Mouse (Mus musculus): ENCODE measurements at regions not wholly inside any gene's neighbourhood (a gene's known extent, or its start where the extent isn't known, plus 50 kb on each side); places are given as distances from the start of the nearest gene placed in this dataset.
A peak's percentile ranks its signal among the peaks of the same experiment; 100 is the strongest.

- Histone ChIP-seq H3K36me3 (ENCODE audit: control insufficient read depth, insufficient read depth, low read length) (no peaks in the 10 kb centered on the region), H3K4me2 (ENCODE audit: low read length) (no peak overlapping the region), H3K4me3 (ENCODE audit: low read depth, low read length) (no peak overlapping the region), H3K27me3 (ENCODE audit: control insufficient read depth, insufficient read depth, low read depth, low read length) (no peaks in the 10 kb centered on the region), H3K4me1 (ENCODE audit: control insufficient read depth, insufficient read depth, low read length) (no peaks in the 10 kb centered on the region), H3K27ac (ENCODE audit: low read length) (no peak overlapping the region), H3K9ac (ENCODE audit: low read depth, low read length) (no peak overlapping the region), H3K9me3 (replicated peaks; ENCODE audit: control insufficient read depth, low read length, poor library complexity, severe bottlenecking) (no peaks in the 10 kb centered on the region)
- no peak for ATAC-seq
- WGBS: 91% methylated on average over 2 of the region's 2 CpGs
Measured at GRCm38 (mm10) chr1:57120678-57121077, 142.2 kb upstream of the Satb2 start.

DNA sequence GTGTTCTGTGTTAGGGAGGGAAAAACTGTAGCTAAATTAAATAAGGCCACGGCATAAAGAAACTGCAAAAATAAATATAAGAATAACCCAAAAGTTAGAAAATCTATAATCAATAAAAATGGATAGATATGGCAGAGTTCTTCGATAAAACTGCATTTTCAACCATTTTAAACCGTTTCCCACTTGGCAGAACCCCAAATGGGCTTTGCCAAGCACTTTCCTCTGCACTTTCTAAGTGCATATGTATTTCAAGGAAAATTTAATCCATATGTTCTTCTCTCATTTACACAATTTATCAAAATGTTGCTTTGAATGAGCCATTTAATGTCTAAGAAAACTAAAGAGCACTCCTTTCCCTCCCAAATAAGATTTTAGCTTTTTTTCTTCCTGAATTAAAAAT, 165.7 kb upstream of the Satb2 start:
- Histone ChIP-seq H3K9ac (ENCODE audit: low read depth, low read length) (no peak overlapping the region), H3K4me2 (ENCODE audit: low read length) (no peak overlapping the region), H3K36me3 (ENCODE audit: control insufficient read depth, insufficient read depth, low read length) (no peaks in the 10 kb centered on the region), H3K4me3 (ENCODE audit: low read depth, low read length) (no peak overlapping the region), H3K4me1 (ENCODE audit: control insufficient read depth, insufficient read depth, low read length) (no peaks in the 10 kb centered on the region), H3K27me3 (ENCODE audit: control insufficient read depth, insufficient read depth, low read depth, low read length) (no peaks in the 10 kb centered on the region), H3K9me3 (replicated peaks; ENCODE audit: control insufficient read depth, low read length, poor library complexity, severe bottlenecking) (no peaks in the 10 kb centered on the region), H3K27ac (ENCODE audit: low read length) (no peak overlapping the region)
- ATAC-seq: no peak
- 87% methylated on average over 3 of the region's 3 CpGs for WGBS

- ATAC-seq: no peak
- Histone ChIP-seq H3K4me2 (ENCODE audit: low read length) (no peak overlapping the region), H3K27me3 (ENCODE audit: control insufficient read depth, insufficient read depth, low read depth, low read length) (no peaks in the 10 kb centered on the region), H3K4me3 (ENCODE audit: low read depth, low read length) (no peak overlapping the region), H3K27ac (ENCODE audit: low read length) (no peak overlapping the region), H3K4me1 (ENCODE audit: control insufficient read depth, insufficient read depth, low read length) (no peaks in the 10 kb centered on the region), H3K9me3 (replicated peaks; ENCODE audit: control insufficient read depth, low read length, poor library complexity, severe bottlenecking) (no peaks in the 10 kb centered on the region), H3K9ac (ENCODE audit: low read depth, low read length) (no peak overlapping the region), H3K36me3 (ENCODE audit: control insufficient read depth, insufficient read depth, low read length) (no peaks in the 10 kb centered on the region)
- WGBS: 88% methylated on average over 7 of the region's 7 CpGs
Measured at GRCm38 (mm10) chr1:57155869-57156268, 177.4 kb upstream of the Satb2 start.

DNA sequence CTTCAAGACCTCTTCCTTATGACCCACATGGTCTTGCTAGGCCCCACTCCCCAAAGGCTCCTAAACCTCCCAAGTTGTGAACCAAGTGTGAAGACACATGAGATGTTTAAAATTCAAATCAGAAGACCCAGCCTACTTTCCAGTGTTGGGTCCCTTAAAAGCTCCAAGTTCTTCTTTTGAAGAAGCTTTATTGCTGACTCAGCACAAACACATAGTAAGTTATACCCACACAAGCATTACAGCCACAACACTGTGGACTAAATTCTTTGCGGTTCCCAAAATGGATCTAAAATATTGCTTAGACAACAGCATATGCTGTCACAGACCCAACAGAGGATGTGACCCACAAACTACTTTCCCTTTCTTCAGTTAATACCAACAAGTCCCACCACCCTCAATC, 186.0 kb upstream of the Satb2 start:
- no peak for ATAC-seq
- H3K4me3 ChIP-seq (ENCODE audit: low read depth, low read length): no peak overlapping the region
- H3K27ac ChIP-seq (ENCODE audit: low read length): no peak overlapping the region
- WGBS: 97% methylated on average over 1 of the region's 1 CpGs
- H3K4me1 ChIP-seq (ENCODE audit: control insufficient read depth, insufficient read depth, low read length): no peaks in the 10 kb centered on the region
- H3K27me3 ChIP-seq (ENCODE audit: control insufficient read depth, insufficient read depth, low read depth, low read length): no peaks in the 10 kb centered on the region
- no peaks in the 10 kb centered on the region for H3K9me3 ChIP-seq (replicated peaks; ENCODE audit: control insufficient read depth, low read length, poor library complexity, severe bottlenecking)
- H3K36me3 ChIP-seq (ENCODE audit: control insufficient read depth, insufficient read depth, low read length): no peaks in the 10 kb centered on the region
- H3K9ac ChIP-seq (ENCODE audit: low read depth, low read length): no peak overlapping the region
- H3K4me2 ChIP-seq (ENCODE audit: low read length): no peak overlapping the region

- Histone ChIP-seq H3K9me3 (replicated peaks; ENCODE audit: control insufficient read depth, low read length, poor library complexity, severe bottlenecking) (no peaks in the 10 kb centered on the region), H3K9ac (ENCODE audit: low read depth, low read length) (no peak overlapping the region), H3K4me3 (ENCODE audit: low read depth, low read length) (no peak overlapping the region), H3K4me2 (ENCODE audit: low read length) (no peak overlapping the region), H3K36me3 (ENCODE audit: control insufficient read depth, insufficient read depth, low read length) (no peaks in the 10 kb centered on the region), H3K27me3 (ENCODE audit: control insufficient read depth, insufficient read depth, low read depth, low read length) (no peaks in the 10 kb centered on the region), H3K27ac (ENCODE audit: low read length) (no peak overlapping the region), H3K4me1 (ENCODE audit: control insufficient read depth, insufficient read depth, low read length) (0 out of 2 replicates have a peak, but pooled peaks cover 3% of the 10 kb centered on the region)
- ATAC-seq: peak; percentile 82
- WGBS: 62% methylated on average over 10 of the region's 10 CpGs
Measured at GRCm38 (mm10) chr1:57174289-57174890, 195.9 kb upstream of the Satb2 start.

DNA sequence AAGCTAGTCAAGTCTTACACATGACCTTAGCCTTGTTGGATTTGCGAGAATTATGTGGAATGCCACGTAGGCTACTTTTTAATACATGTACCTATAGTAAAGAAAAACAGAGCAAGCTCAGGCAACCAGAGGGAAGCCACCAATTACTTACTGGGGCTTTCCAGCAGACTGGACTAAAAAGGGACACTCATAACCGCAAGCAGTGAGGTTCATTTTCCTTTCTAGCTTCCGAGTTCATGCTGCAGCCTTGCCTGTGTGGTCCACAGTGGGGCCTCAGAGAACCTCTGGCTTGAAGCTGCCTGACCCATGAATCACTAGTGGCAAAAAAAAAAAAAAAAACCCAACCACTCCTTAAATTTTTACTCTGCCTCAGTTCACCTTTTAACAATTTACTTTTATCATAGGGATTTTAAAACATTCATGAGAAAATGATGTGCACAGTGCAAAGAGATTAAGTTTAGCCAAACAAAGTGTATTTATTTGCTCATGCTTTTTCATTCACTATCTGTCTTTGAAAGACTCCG, 188.6 kb upstream of the 1700066M21Rik start:
- WGBS: 85% methylated on average over 5 of the region's 5 CpGs
- ATAC-seq: no peak
- Histone ChIP-seq H3K4me3 (ENCODE audit: low read depth, low read length) (no peak overlapping the region), H3K27ac (ENCODE audit: low read length) (no peak overlapping the region), H3K4me1 (ENCODE audit: control insufficient read depth, insufficient read depth, low read length) (no peaks in the 10 kb centered on the region), H3K4me2 (ENCODE audit: low read length) (no peak overlapping the region), H3K9me3 (replicated peaks; ENCODE audit: control insufficient read depth, low read length, poor library complexity, severe bottlenecking) (no peaks in the 10 kb centered on the region), H3K36me3 (ENCODE audit: control insufficient read depth, insufficient read depth, low read length) (no peaks in the 10 kb centered on the region), H3K9ac (ENCODE audit: low read depth, low read length) (no peak overlapping the region), H3K27me3 (ENCODE audit: control insufficient read depth, insufficient read depth, low read depth, low read length) (no peaks in the 10 kb centered on the region)

GRCm38 (mm10) chr1:57201274-57201673, 176.1 kb upstream of the 1700066M21Rik start:
- no peak overlapping the region for H3K4me2 ChIP-seq (ENCODE audit: low read length)
- ATAC-seq: no peak
- no peak overlapping the region for H3K27ac ChIP-seq (ENCODE audit: low read length)
- H3K9me3 ChIP-seq (replicated peaks; ENCODE audit: control insufficient read depth, low read length, poor library complexity, severe bottlenecking): no peaks in the 10 kb centered on the region
- H3K27me3 ChIP-seq (ENCODE audit: control insufficient read depth, insufficient read depth, low read depth, low read length): peaks cover 3% of the 10 kb centered on the region; the same call in 1 of the 2 replicates
- H3K36me3 ChIP-seq (ENCODE audit: control insufficient read depth, insufficient read depth, low read length): no peaks in the 10 kb centered on the region
- H3K4me3 ChIP-seq (ENCODE audit: low read depth, low read length): no peak overlapping the region
- H3K9ac ChIP-seq (ENCODE audit: low read depth, low read length): no peak overlapping the region
- H3K4me1 ChIP-seq (ENCODE audit: control insufficient read depth, insufficient read depth, low read length): peaks cover 5% of the 10 kb centered on the region; the same call in 1 of the 2 replicates
- 49% methylated on average over 6 of the region's 6 CpGs for whole genome bisulfite sequencing

DNA sequence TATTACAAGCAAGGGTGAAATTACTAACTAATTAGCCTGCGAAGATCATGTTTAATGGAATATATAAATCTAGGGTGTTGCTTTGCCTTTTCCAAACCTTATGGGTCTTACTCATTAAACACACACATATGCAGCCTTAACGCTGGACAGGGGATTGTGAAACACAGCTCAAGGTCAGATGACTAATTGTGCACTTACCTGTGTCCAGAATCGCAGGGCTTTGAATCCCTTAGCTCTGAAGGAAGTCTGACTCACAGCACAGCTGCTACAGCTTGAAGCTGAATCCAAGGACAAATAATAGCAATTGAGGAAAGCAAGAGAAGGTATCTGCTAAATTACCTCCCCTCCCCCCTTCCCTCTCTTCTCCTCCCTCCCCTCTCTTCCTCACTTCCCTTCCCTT, 173.1 kb upstream of the 1700066M21Rik start:
- no peak overlapping the region for H3K4me3 ChIP-seq (ENCODE audit: low read depth, low read length)
- no peak overlapping the region for H3K27ac ChIP-seq (ENCODE audit: low read length)
- no peak for ATAC-seq
- 80% methylated on average over 3 of the region's 3 CpGs for WGBS
- H3K9ac ChIP-seq (ENCODE audit: low read depth, low read length): no peak overlapping the region
- no peak overlapping the region for H3K4me2 ChIP-seq (ENCODE audit: low read length)
- peaks cover 5% of the 10 kb centered on the region; the same call in 1 of the 2 replicates for H3K4me1 ChIP-seq (ENCODE audit: control insufficient read depth, insufficient read depth, low read length)
- H3K27me3 ChIP-seq (ENCODE audit: control insufficient read depth, insufficient read depth, low read depth, low read length): peaks cover 11% of the 10 kb centered on the region
- no peaks in the 10 kb centered on the region for H3K9me3 ChIP-seq (replicated peaks; ENCODE audit: control insufficient read depth, low read length, poor library complexity, severe bottlenecking)
- no peaks in the 10 kb centered on the region for H3K36me3 ChIP-seq (ENCODE audit: control insufficient read depth, insufficient read depth, low read length)

GRCm38 (mm10) chr1:57205198-57205987, 172.0 kb upstream of the 1700066M21Rik start:
- peak overlapping the region; percentile 18 for H3K4me3 ChIP-seq (ENCODE audit: low read depth, low read length)
- no peak overlapping the region for H3K27ac ChIP-seq (ENCODE audit: low read length)
- peak overlapping the region; percentile 35; the same call in 1 of the 2 replicates for H3K9ac ChIP-seq (ENCODE audit: low read depth, low read length)
- WGBS: 6% methylated on average over 9 of the region's 9 CpGs
- peak; percentile 83 for ATAC-seq
- H3K36me3 ChIP-seq (ENCODE audit: control insufficient read depth, insufficient read depth, low read length): no peaks in the 10 kb centered on the region
- H3K9me3 ChIP-seq (replicated peaks; ENCODE audit: control insufficient read depth, low read length, poor library complexity, severe bottlenecking): no peaks in the 10 kb centered on the region
- H3K27me3 ChIP-seq (ENCODE audit: control insufficient read depth, insufficient read depth, low read depth, low read length): peaks cover 11% of the 10 kb centered on the region
- H3K4me2 ChIP-seq (ENCODE audit: low read length): peak overlapping the region; percentile 54
- peaks cover 5% of the 10 kb centered on the region; the same call in 1 of the 2 replicates for H3K4me1 ChIP-seq (ENCODE audit: control insufficient read depth, insufficient read depth, low read length)
